Mouse (Mus musculus): ENCODE data around the gene Fry. TPM values are rescaled to one million over a fixed set of nuclear protein-coding genes. Genes with fewer than 3 reads are reported as not detected.
A peak's percentile ranks its signal among the peaks of the same experiment; 100 is the strongest.

The Fry gene
- total and polyA plus RNA-seq, 3 experiments: 1.9 to 2.3 TPM; not detected in 1

GRCm38 (mm10) chr5:150478612-150479011 is 360.2 kb downstream of the Fry start:
- Histone ChIP-seq H3K9ac (ENCODE audit: control insufficient read depth, low read depth, low read length, poor library complexity, severe bottlenecking) (no peak overlapping the region), H3K9me3 (replicated peaks; ENCODE audit: insufficient read depth, low read length) (no peaks in the 10 kb centered on the region), H3K27ac (ENCODE audit: control insufficient read depth, low read depth, low read length) (no peak overlapping the region), H3K27me3 (ENCODE audit: control insufficient read depth in 1 of 2, insufficient read depth in 2 of 2, low read length in 2 of 2) (no peaks in the 10 kb centered on the region), H3K36me3 (ENCODE audit: control insufficient read depth in 1 of 2, insufficient read depth in 2 of 2, low read length in 2 of 2) (no peaks in the 10 kb centered on the region), H3K4me1 (ENCODE audit: control insufficient read depth in 1 of 2, insufficient read depth in 2 of 2, low read length in 2 of 2) (no peaks in the 10 kb centered on the region), H3K4me3 (ENCODE audit: control insufficient read depth in 1 of 2, insufficient read depth in 1 of 2, low read depth in 2 of 2, low read length in 2 of 2) (no peak overlapping the region), H3K79me2 (ENCODE audit: control insufficient read depth, insufficient read depth, low read length, poor library complexity) (no peaks in the 10 kb centered on the region)
- no peak for DNase-seq (ENCODE audit: low read depth, low spot score)
- TF ChIP-seq JUND (IDR thresholded peaks at IDR 0.05; ENCODE audit: low read depth, low read length): no peak
- TF ChIP-seq RCOR1 (IDR thresholded peaks at IDR 0.05; ENCODE audit: low read depth, low read length): no peak
- TF ChIP-seq RAD21 (IDR thresholded peaks at IDR 0.05; ENCODE audit: low read depth, low read length): no peak
- TF ChIP-seq MEF2A (IDR thresholded peaks at IDR 0.05; ENCODE audit: extremely low read depth, insufficient replicate concordance, low read depth, low read length, poor library complexity, severe bottlenecking): no peak
- TF ChIP-seq UBTF (IDR thresholded peaks at IDR 0.05; ENCODE audit: borderline replicate concordance, insufficient read depth, low read depth, low read length): no peak
- TF ChIP-seq SIN3A (IDR thresholded peaks at IDR 0.05; ENCODE audit: low read length): no peak
- TF ChIP-seq USF1 (IDR thresholded peaks at IDR 0.05; ENCODE audit: low read depth, low read length): no peak

DNA sequence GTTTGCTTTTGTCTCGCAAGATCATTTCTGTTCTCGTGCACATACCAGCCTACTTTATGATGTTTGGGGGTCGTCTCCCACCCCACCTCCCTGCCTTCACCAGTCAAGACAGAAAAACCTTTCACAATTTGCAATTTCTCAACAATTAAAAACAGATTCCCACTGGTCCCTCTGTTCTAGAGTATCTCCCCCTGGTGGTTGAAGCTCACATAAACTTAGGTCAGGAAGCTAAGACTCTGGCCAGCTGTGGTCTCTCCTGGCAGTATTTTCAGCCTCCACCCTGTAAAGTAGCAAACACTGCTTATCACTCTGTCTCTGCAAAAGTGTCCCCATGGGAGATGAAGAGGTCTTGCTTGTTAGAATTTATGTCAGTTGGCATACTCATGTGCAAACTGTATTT is 366.8 kb downstream of the Fry start:
- H3K27ac ChIP-seq (ENCODE audit: control insufficient read depth, low read depth, low read length): no peak overlapping the region
- no peak overlapping the region for H3K4me3 ChIP-seq (ENCODE audit: control insufficient read depth in 1 of 2, insufficient read depth in 1 of 2, low read depth in 2 of 2, low read length in 2 of 2)
- no peak for TF ChIP-seq GABPA (IDR thresholded peaks at IDR 0.05; ENCODE audit: low read depth, low read length)
- no peak for TF ChIP-seq NELFE (IDR thresholded peaks at IDR 0.05; ENCODE audit: low read depth, low read length)
- TF ChIP-seq ZC3H11A (IDR thresholded peaks at IDR 0.05; ENCODE audit: low read depth, low read length): 0 out of 2 replicates have a peak, but pooled peaks have one; percentile 1
- no peak for TF ChIP-seq JUND (IDR thresholded peaks at IDR 0.05; ENCODE audit: low read depth, low read length)
- no peak for TF ChIP-seq MXI1 (IDR thresholded peaks at IDR 0.05; ENCODE audit: low read depth, low read length)
- TF ChIP-seq TBP (IDR thresholded peaks at IDR 0.05; ENCODE audit: low read depth, low read length): no peak
- peak; percentile 78 for TF ChIP-seq SMC3 (IDR thresholded peaks at IDR 0.05; ENCODE audit: low read depth, low read length)
- no peak for TF ChIP-seq CHD2 (IDR thresholded peaks at IDR 0.05; ENCODE audit: low read length)
- TF ChIP-seq MAX (IDR thresholded peaks at IDR 0.05; ENCODE audit: low read length): no peak
- TF ChIP-seq MYB (IDR thresholded peaks at IDR 0.05; ENCODE audit: low read depth, low read length): no peak
- TF ChIP-seq ETS1 (IDR thresholded peaks at IDR 0.05; ENCODE audit: low read depth, low read length): no peak
- no peak for TF ChIP-seq POLR2AphosphoS5 (IDR thresholded peaks at IDR 0.05; ENCODE audit: borderline replicate concordance, low read depth, low read length)
- no peak for TF ChIP-seq MYC (IDR thresholded peaks at IDR 0.05; ENCODE audit: low read depth, low read length)
- no peak for TF ChIP-seq ELF1 (IDR thresholded peaks at IDR 0.05; ENCODE audit: low read depth, low read length)
- no peak for TF ChIP-seq UBTF (IDR thresholded peaks at IDR 0.05; ENCODE audit: borderline replicate concordance, insufficient read depth, low read depth, low read length)
- TF ChIP-seq CTCF (IDR thresholded peaks at IDR 0.05 in 2 of 3, conservative IDR thresholded peaks at IDR 0.05 in 1 of 3; ENCODE audit: control insufficient read depth in 1 of 3, insufficient read depth in 1 of 3, low read depth in 2 of 3, low read length in 3 of 3, poor library complexity in 1 of 3, severe bottlenecking in 1 of 3): peak; percentile 17 to 74 (median 30); a peak in 4 of 6 replicates
- no peak for TF ChIP-seq HCFC1 (IDR thresholded peaks at IDR 0.05; ENCODE audit: low read depth, low read length)
- TF ChIP-seq ZMIZ1 (IDR thresholded peaks at IDR 0.05; ENCODE audit: low read depth, low read length): no peak
- peak; percentile 35 for TF ChIP-seq RAD21 (IDR thresholded peaks at IDR 0.05; ENCODE audit: low read depth, low read length)
- no peak for TF ChIP-seq CHD1 (IDR thresholded peaks at IDR 0.05; ENCODE audit: low read depth, low read length)
- TF ChIP-seq RCOR1 (IDR thresholded peaks at IDR 0.05; ENCODE audit: low read depth, low read length): no peak
- no peak for TF ChIP-seq USF1 (IDR thresholded peaks at IDR 0.05; ENCODE audit: low read depth, low read length)
- no peak for TF ChIP-seq POLR2A (IDR thresholded peaks at IDR 0.05; ENCODE audit: control insufficient read depth in 1 of 2, insufficient read depth in 1 of 2, low read depth in 1 of 2, low read length in 2 of 2, poor library complexity in 1 of 2)
- TF ChIP-seq USF2 (IDR thresholded peaks at IDR 0.05; ENCODE audit: borderline replicate concordance in 1 of 2, insufficient read depth in 1 of 2, low read depth in 1 of 2, low read length in 2 of 2): no peak
- no peak for TF ChIP-seq EP300 (IDR thresholded peaks at IDR 0.05; ENCODE audit: low read depth in 1 of 2, low read length in 2 of 2)
- TF ChIP-seq BHLHE40 (IDR thresholded peaks at IDR 0.05; ENCODE audit: borderline replicate concordance, low read depth, low read length): no peak
- no peaks in the 10 kb centered on the region for H3K79me2 ChIP-seq (ENCODE audit: control insufficient read depth, insufficient read depth, low read length, poor library complexity)
- no peaks in the 10 kb centered on the region for H3K27me3 ChIP-seq (ENCODE audit: control insufficient read depth in 1 of 2, insufficient read depth in 2 of 2, low read length in 2 of 2)
- H3K9me3 ChIP-seq (replicated peaks; ENCODE audit: insufficient read depth, low read length): no peaks in the 10 kb centered on the region
- no peaks in the 10 kb centered on the region for H3K36me3 ChIP-seq (ENCODE audit: control insufficient read depth in 1 of 2, insufficient read depth in 2 of 2, low read length in 2 of 2)
- DNase-seq (ENCODE audit: low read depth, low spot score): peak; percentile 55
- H3K9ac ChIP-seq (ENCODE audit: control insufficient read depth, low read depth, low read length, poor library complexity, severe bottlenecking): no peak overlapping the region
- no peaks in the 10 kb centered on the region for H3K4me1 ChIP-seq (ENCODE audit: control insufficient read depth in 1 of 2, insufficient read depth in 2 of 2, low read length in 2 of 2)
